Mouse (Mus musculus): ENCODE results near the gene Zdhhc14. TPM values are rescaled to one million over a fixed set of nuclear protein-coding genes. Genes with fewer than 3 reads are reported as not detected.

The Zdhhc14 gene
- polyA plus RNA-seq, 1 experiment from 2014 or later = 2.6 TPM

GRCm38 (mm10) chr17:5770265-5771249 lies 278.2 kb downstream of the Zdhhc14 start:
- H3K27me3 ChIP-seq (replicated peaks; ENCODE audit: control insufficient read depth, insufficient read depth, low read length) = no peaks in the 10 kb centered on the region

GRCm38 (mm10) chr17:5780213-5780975 lies 288.0 kb downstream of the Zdhhc14 start:
- no peaks in the 10 kb centered on the region for H3K9me3 ChIP-seq (ENCODE audit: control insufficient read depth, low read length)
- no peak overlapping the region for H3K9ac ChIP-seq (ENCODE audit: low read length)
- no peaks in the 10 kb centered on the region for H3K36me3 ChIP-seq (ENCODE audit: control insufficient read depth, insufficient read depth, low read length)
- H3K27ac ChIP-seq (ENCODE audit: low read depth) = no peak overlapping the region
- ATAC-seq (replicated peaks; ENCODE audit: low FRiP score, low TSS enrichment, low read depth) = no peak
- H3K4me1 ChIP-seq (replicated peaks; ENCODE audit: control insufficient read depth, insufficient read depth, low read length) = 0 out of 2 replicates have a peak, but pooled peaks cover 7% of the 10 kb centered on the region
- no peak overlapping the region for H3K4me2 ChIP-seq (ENCODE audit: low read length)
- 77% methylated on average over 5 of the region's 5 CpGs for WGBS
- no peaks in the 10 kb centered on the region for H3K27me3 ChIP-seq (replicated peaks; ENCODE audit: control insufficient read depth, insufficient read depth, low read length)
- H3K4me3 ChIP-seq (ENCODE audit: low read depth, low read length) = no peak overlapping the region
- DNase-seq (ENCODE audit: low spot score) = no peak

More at GRCm38 (mm10) chr17:5770265-5771249, 278.2 kb downstream of the Zdhhc14 start:
- Histone ChIP-seq H3K4me3 (ENCODE audit: low read depth, low read length) (peak overlapping the region; percentile 31), H3K27ac (ENCODE audit: low read depth) (peak overlapping the region; percentile 91), H3K9ac (ENCODE audit: low read length) (peak overlapping the region; percentile 42), H3K4me2 (ENCODE audit: low read length) (peak overlapping the region; percentile 56), H3K9me3 (ENCODE audit: control insufficient read depth, low read length) (no peaks in the 10 kb centered on the region), H3K4me1 (replicated peaks; ENCODE audit: control insufficient read depth, insufficient read depth, low read length) (peaks cover 13% of the 10 kb centered on the region), H3K36me3 (ENCODE audit: control insufficient read depth, insufficient read depth, low read length) (no peaks in the 10 kb centered on the region)
- 8% methylated on average over 22 of the region's 22 CpGs for WGBS
- peak; percentile 93 for ATAC-seq (replicated peaks; ENCODE audit: low FRiP score, low TSS enrichment, low read depth)
- peak; percentile 84 for DNase-seq (ENCODE audit: low spot score)

GRCm38 (mm10) chr17:5785238-5785637 lies 292.9 kb downstream of the Zdhhc14 start:
- 64% methylated on average over 2 of the region's 2 CpGs for WGBS
- DNase-seq (ENCODE audit: low spot score) = no peak
- Histone ChIP-seq H3K27me3 (replicated peaks; ENCODE audit: control insufficient read depth, insufficient read depth, low read length) (no peaks in the 10 kb centered on the region), H3K36me3 (ENCODE audit: control insufficient read depth, insufficient read depth, low read length) (no peaks in the 10 kb centered on the region), H3K4me2 (ENCODE audit: low read length) (no peak overlapping the region), H3K4me1 (replicated peaks; ENCODE audit: control insufficient read depth, insufficient read depth, low read length) (0 out of 2 replicates have a peak, but pooled peaks cover 7% of the 10 kb centered on the region), H3K9ac (ENCODE audit: low read length) (no peak overlapping the region), H3K27ac (ENCODE audit: low read depth) (no peak overlapping the region), H3K4me3 (ENCODE audit: low read depth, low read length) (no peak overlapping the region), H3K9me3 (ENCODE audit: control insufficient read depth, low read length) (peaks cover 8% of the 10 kb centered on the region; the same call in 1 of the 2 replicates)
- no peak for ATAC-seq (replicated peaks; ENCODE audit: low FRiP score, low TSS enrichment, low read depth)

GRCm38 (mm10) chr17:5792164-5792791 lies 299.9 kb downstream of the Zdhhc14 start:
- WGBS = 90% methylated on average over 12 of the region's 12 CpGs
- ATAC-seq (replicated peaks; ENCODE audit: low FRiP score, low TSS enrichment, low read depth) (no peak), DNase-seq (ENCODE audit: low spot score) (no peak)
- Histone ChIP-seq H3K4me3 (ENCODE audit: low read depth, low read length) (no peak overlapping the region), H3K4me1 (replicated peaks; ENCODE audit: control insufficient read depth, insufficient read depth, low read length) (no peaks in the 10 kb centered on the region), H3K9me3 (ENCODE audit: control insufficient read depth, low read length) (peaks cover 4% of the 10 kb centered on the region; the same call in 1 of the 2 replicates), H3K27ac (ENCODE audit: low read depth) (no peak overlapping the region), H3K9ac (ENCODE audit: low read length) (no peak overlapping the region), H3K27me3 (replicated peaks; ENCODE audit: control insufficient read depth, insufficient read depth, low read length) (no peaks in the 10 kb centered on the region), H3K4me2 (ENCODE audit: low read length) (no peak overlapping the region), H3K36me3 (ENCODE audit: control insufficient read depth, insufficient read depth, low read length) (no peaks in the 10 kb centered on the region)

DNA sequence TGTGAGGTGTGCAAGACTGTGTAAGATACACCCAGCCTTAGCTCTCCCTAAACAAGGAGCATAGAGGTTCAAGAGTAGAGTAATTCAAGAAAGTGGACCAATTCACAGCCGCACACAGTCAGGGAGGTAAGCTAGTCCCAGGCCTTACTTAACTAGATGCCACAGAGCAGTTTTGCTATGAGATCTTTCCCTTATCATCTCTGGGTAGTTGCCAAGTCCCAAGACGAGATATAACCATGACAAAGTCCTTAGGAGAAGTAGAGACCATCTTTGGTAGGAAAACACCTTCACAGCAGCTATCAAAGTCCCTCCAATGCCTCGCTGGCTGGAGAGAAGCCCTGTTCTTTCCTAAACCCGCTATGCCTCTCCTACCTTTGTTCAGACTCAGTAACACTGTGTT lies 301.2 kb downstream of the Zdhhc14 start:
- Histone ChIP-seq H3K36me3 (ENCODE audit: control insufficient read depth, insufficient read depth, low read length) (no peaks in the 10 kb centered on the region), H3K4me3 (ENCODE audit: low read depth, low read length) (no peak overlapping the region), H3K4me1 (replicated peaks; ENCODE audit: control insufficient read depth, insufficient read depth, low read length) (no peaks in the 10 kb centered on the region), H3K27ac (ENCODE audit: low read depth) (no peak overlapping the region), H3K27me3 (replicated peaks; ENCODE audit: control insufficient read depth, insufficient read depth, low read length) (no peaks in the 10 kb centered on the region), H3K9me3 (ENCODE audit: control insufficient read depth, low read length) (no peaks in the 10 kb centered on the region), H3K4me2 (ENCODE audit: low read length) (no peak overlapping the region), H3K9ac (ENCODE audit: low read length) (no peak overlapping the region)
- ATAC-seq (replicated peaks; ENCODE audit: low FRiP score, low TSS enrichment, low read depth) = no peak
- 78% methylated on average over 4 of the region's 4 CpGs for WGBS
- DNase-seq (ENCODE audit: low spot score) = no peak

DNA sequence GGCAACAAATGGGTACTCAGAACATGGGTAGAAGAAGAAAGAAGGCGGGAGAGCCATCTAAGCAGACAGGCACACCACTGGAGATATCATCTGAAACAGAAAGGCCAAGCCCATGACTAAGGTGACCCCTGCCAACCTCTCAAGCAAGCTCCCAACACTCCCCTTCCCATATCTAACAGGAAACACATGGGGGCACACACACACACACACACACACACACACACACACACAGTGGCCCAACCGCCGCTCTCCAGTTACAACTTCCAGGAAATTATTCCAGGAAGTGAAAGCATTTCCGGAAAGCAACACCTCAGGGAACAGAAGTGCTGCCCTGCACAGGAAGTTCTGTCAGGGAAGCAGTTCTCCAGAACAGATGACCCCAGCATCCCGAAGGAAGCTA lies 301.9 kb downstream of the Zdhhc14 start:
- Histone ChIP-seq H3K27me3 (replicated peaks; ENCODE audit: control insufficient read depth, insufficient read depth, low read length) (no peaks in the 10 kb centered on the region), H3K4me3 (ENCODE audit: low read depth, low read length) (no peak overlapping the region), H3K36me3 (ENCODE audit: control insufficient read depth, insufficient read depth, low read length) (no peaks in the 10 kb centered on the region), H3K4me2 (ENCODE audit: low read length) (no peak overlapping the region), H3K9ac (ENCODE audit: low read length) (no peak overlapping the region), H3K9me3 (ENCODE audit: control insufficient read depth, low read length) (no peaks in the 10 kb centered on the region), H3K4me1 (replicated peaks; ENCODE audit: control insufficient read depth, insufficient read depth, low read length) (no peaks in the 10 kb centered on the region), H3K27ac (ENCODE audit: low read depth) (no peak overlapping the region)
- DNase-seq (ENCODE audit: low spot score) (no peak), ATAC-seq (replicated peaks; ENCODE audit: low FRiP score, low TSS enrichment, low read depth) (no peak)
- WGBS = 72% methylated on average over 5 of the region's 5 CpGs

DNA sequence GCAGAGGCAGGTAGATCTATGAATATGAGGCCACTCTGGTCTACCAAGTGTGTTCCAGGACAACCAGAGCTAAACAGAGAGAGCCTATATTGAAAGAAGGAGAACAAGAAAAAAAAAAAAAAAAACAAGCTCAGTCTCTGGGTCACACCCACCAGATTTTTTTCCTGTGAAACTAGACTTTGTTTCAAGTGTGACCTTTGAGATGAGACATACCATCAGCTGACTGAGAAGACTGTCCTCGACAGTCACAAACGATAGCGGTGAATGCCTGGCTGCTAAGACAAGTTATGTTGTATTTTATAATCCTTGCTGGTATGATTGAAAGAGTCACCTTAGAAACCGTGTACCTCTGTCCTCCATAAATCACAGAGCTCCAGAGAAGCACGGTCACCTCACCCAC lies 303.0 kb downstream of the Zdhhc14 start:
- no peaks in the 10 kb centered on the region for H3K9me3 ChIP-seq (ENCODE audit: control insufficient read depth, low read length)
- ATAC-seq (replicated peaks; ENCODE audit: low FRiP score, low TSS enrichment, low read depth) = no peak
- no peaks in the 10 kb centered on the region for H3K27me3 ChIP-seq (replicated peaks; ENCODE audit: control insufficient read depth, insufficient read depth, low read length)
- H3K4me1 ChIP-seq (replicated peaks; ENCODE audit: control insufficient read depth, insufficient read depth, low read length) = no peaks in the 10 kb centered on the region
- H3K4me3 ChIP-seq (ENCODE audit: low read depth, low read length) = no peak overlapping the region
- no peak overlapping the region for H3K9ac ChIP-seq (ENCODE audit: low read length)
- DNase-seq (ENCODE audit: low spot score) = no peak
- no peak overlapping the region for H3K4me2 ChIP-seq (ENCODE audit: low read length)
- WGBS = 72% methylated on average over 5 of the region's 5 CpGs
- H3K27ac ChIP-seq (ENCODE audit: low read depth) = no peak overlapping the region
- H3K36me3 ChIP-seq (ENCODE audit: control insufficient read depth, insufficient read depth, low read length) = no peaks in the 10 kb centered on the region

- no peaks in the 10 kb centered on the region for H3K9me3 ChIP-seq (ENCODE audit: control insufficient read depth, low read length)
- ATAC-seq (replicated peaks; ENCODE audit: low FRiP score, low TSS enrichment, low read depth) (peak; percentile 83), DNase-seq (ENCODE audit: low spot score) (peak; percentile 73)
- no peak overlapping the region for H3K4me3 ChIP-seq (ENCODE audit: low read depth, low read length)
- H3K27ac ChIP-seq (ENCODE audit: low read depth) = no peak overlapping the region
- H3K27me3 ChIP-seq (replicated peaks; ENCODE audit: control insufficient read depth, insufficient read depth, low read length) = no peaks in the 10 kb centered on the region
- H3K4me2 ChIP-seq (ENCODE audit: low read length) = no peak overlapping the region
- H3K4me1 ChIP-seq (replicated peaks; ENCODE audit: control insufficient read depth, insufficient read depth, low read length) = no peaks in the 10 kb centered on the region
- WGBS = 2% methylated on average over 5 of the region's 5 CpGs
- H3K9ac ChIP-seq (ENCODE audit: low read length) = no peak overlapping the region
- H3K36me3 ChIP-seq (ENCODE audit: control insufficient read depth, insufficient read depth, low read length) = no peaks in the 10 kb centered on the region
These were observed 303.5 kb downstream of the Zdhhc14 start for GRCm38 (mm10) chr17:5795878-5796277.
